Mouse (Mus musculus) stomach, embryonic 16.5 days (tissue): ENCODE measurements at regions not wholly inside any gene's neighbourhood (a gene's known extent, or its start where the extent isn't known, plus 50 kb on each side); places are given as distances from the start of the nearest gene placed in this dataset.
A peak's percentile ranks its signal among the peaks of the same experiment; 100 is the strongest.

ENCODE experiments used
- ATAC-seq: fragments of 200-750 bp; cut with Nextera tagmentation; 2 replicates; pipeline ENCODE4 v1.8.0; 2017; ENCODE audit warnings: moderate number of reproducible peaks, moderate TSS enrichment; ENCODE audit not compliant: insufficient read depth, low FRiP score
- H3K27ac ChIP-seq: fragments of 300-500 bp; sonication (generic); 2 replicates; pipeline ENCODE4 v1.5.1; 2014; ENCODE audit warnings: low read length
- H3K27me3 ChIP-seq: fragments of 300-500 bp; sonication (generic); 2 replicates; pipeline ENCODE4 v1.6.1; 2014; ENCODE audit warnings: low read length, control low read depth, mixed read lengths; ENCODE audit not compliant: control insufficient read depth, insufficient read depth
- H3K36me3 ChIP-seq: fragments of 300-500 bp; sonication (generic); 2 replicates; pipeline ENCODE4 v1.6.1; 2014; ENCODE audit warnings: low read length; ENCODE audit not compliant: control insufficient read depth, insufficient read depth
- H3K4me1 ChIP-seq: fragments of 300-500 bp; sonication (generic); 2 replicates; pipeline ENCODE4 v1.6.1; 2014; ENCODE audit warnings: low read length, control low read depth, mixed read lengths; ENCODE audit not compliant: control insufficient read depth, insufficient read depth
- H3K4me2 ChIP-seq: fragments of 300-500 bp; sonication (generic); 2 replicates; pipeline ENCODE4 v1.6.1; 2014; ENCODE audit warnings: low read depth, low read length, mixed read lengths
- H3K4me3 ChIP-seq: fragments of 300-500 bp; sonication (generic); replicated peaks from 2 replicates; pipeline ENCODE4 v1.5.1; 2014; ENCODE audit warnings: mild to moderate bottlenecking, low read length
- H3K9ac ChIP-seq: fragments of 300-500 bp; sonication (generic); 2 replicates; pipeline ENCODE4 v1.6.1; 2014; ENCODE audit warnings: low read length
- H3K9me3 ChIP-seq: fragments of 300-500 bp; sonication (generic); replicated peaks from 2 replicates; pipeline ENCODE4 v1.6.1; 2016; ENCODE audit warnings: low read length, control low read depth; ENCODE audit not compliant: control insufficient read depth
- WGBS: fragments of 180-500 bp; shearing (Covaris S2); extraction: QIAGEN DNeasy Blood & Tissue Kit; methylation state at CpG from one replicate; pipeline ENCODE4 v1.1.7; 2014; 5-methylcytosine and 5-hydroxymethylcytosine counted together

DNA sequence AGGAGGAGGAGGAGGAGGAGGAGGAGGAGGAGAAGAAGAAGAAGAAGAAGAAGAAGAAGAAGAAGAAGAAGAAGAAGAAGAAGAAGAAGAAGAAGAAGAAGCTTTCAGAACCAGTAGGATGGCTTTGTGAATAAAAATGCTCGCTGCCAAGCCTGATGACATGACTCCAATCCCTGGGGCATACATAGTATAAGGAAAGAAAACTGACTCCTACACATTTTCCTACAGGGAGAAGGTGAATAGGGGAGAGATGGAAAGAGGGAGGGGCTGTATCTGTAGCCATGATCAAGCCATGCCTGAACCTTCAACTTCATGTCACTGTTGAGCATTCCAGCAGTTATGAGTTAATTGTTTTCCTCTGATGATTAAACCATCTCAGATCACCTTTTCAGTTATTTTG is 460.2 kb upstream of the Gm10131 start:
- Histone ChIP-seq H3K9me3 (no peaks in the 10 kb centered on the region), H3K27ac (no peak overlapping the region), H3K9ac (no peak overlapping the region), H3K27me3 (no peaks in the 10 kb centered on the region), H3K4me3 (no peak overlapping the region), H3K4me1 (peaks cover 6% of the 10 kb centered on the region), H3K4me2 (no peak overlapping the region), H3K36me3 (no peaks in the 10 kb centered on the region)
- ATAC-seq, result no peak
- whole genome bisulfite sequencing, result 87% methylated on average over 1 of the region's 1 CpGs

- WGBS, result 43% methylated on average over 8 of the region's 8 CpGs
Measured at GRCm38 (mm10) chr8:34562278-34562677, 450.7 kb upstream of the Gm10131 start.

GRCm38 (mm10) chr8:34549786-34550185 is 438.2 kb upstream of the Gm10131 start:
- no peak overlapping the region for H3K27ac ChIP-seq
- H3K4me3 ChIP-seq, result no peak overlapping the region
- 68% methylated on average over 5 of the region's 5 CpGs for WGBS
- no peaks in the 10 kb centered on the region for H3K27me3 ChIP-seq
- H3K36me3 ChIP-seq, result no peaks in the 10 kb centered on the region
- H3K9ac ChIP-seq, result no peak overlapping the region
- ATAC-seq, result no peak
- no peak overlapping the region for H3K4me2 ChIP-seq
- H3K4me1 ChIP-seq, result no peaks in the 10 kb centered on the region; the same call in 1 of the 2 replicates
- H3K9me3 ChIP-seq, result no peaks in the 10 kb centered on the region

More at GRCm38 (mm10) chr8:34562278-34562677, 450.7 kb upstream of the Gm10131 start:
- no peak overlapping the region for H3K9ac ChIP-seq
- H3K27me3 ChIP-seq, result no peaks in the 10 kb centered on the region
- no peaks in the 10 kb centered on the region for H3K4me1 ChIP-seq
- H3K36me3 ChIP-seq, result no peaks in the 10 kb centered on the region
- no peak overlapping the region for H3K27ac ChIP-seq
- ATAC-seq, result no peak
- no peaks in the 10 kb centered on the region for H3K9me3 ChIP-seq
- no peak overlapping the region for H3K4me3 ChIP-seq
- no peak overlapping the region for H3K4me2 ChIP-seq

DNA sequence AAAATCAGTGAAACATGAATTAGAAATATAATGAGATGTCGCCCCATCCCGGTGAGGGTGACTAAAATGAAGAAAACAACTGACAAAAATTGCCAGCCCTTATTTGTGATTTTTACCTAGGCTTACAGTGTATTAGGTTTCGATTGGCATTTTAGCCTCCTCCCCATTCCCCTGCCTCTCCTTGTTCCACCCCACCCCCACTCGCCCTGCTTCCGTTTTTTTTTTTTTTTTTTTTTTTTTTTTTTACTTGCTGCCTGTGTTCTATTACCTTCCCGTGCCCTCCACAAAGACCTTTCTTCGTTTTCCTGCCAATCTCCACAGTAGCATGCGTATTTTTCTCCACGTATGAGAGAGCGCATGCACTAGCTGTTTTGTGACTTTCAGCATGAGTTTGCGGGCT is 435.3 kb upstream of the Gm10131 start:
- Histone ChIP-seq H3K4me2 (peak overlapping the region; percentile 22; the same call in 1 of the 2 replicates), H3K9me3 (no peaks in the 10 kb centered on the region), H3K4me1 (no peaks in the 10 kb centered on the region), H3K9ac (no peak overlapping the region), H3K4me3 (peak overlapping the region; percentile 19; the same call in 1 of the 2 replicates), H3K27ac (no peak overlapping the region), H3K27me3 (no peaks in the 10 kb centered on the region), H3K36me3 (no peaks in the 10 kb centered on the region)
- ATAC-seq, result no peak
- WGBS, result 20% methylated on average over 11 of the region's 11 CpGs

GRCm38 (mm10) chr8:34542361-34543038 is 431.0 kb upstream of the Gm10131 start:
- Histone ChIP-seq H3K27ac (no peak overlapping the region), H3K4me3 (no peak overlapping the region), H3K4me2 (no peak overlapping the region), H3K9me3 (no peaks in the 10 kb centered on the region), H3K9ac (no peak overlapping the region), H3K4me1 (no peaks in the 10 kb centered on the region), H3K36me3 (no peaks in the 10 kb centered on the region), H3K27me3 (no peaks in the 10 kb centered on the region)
- ATAC-seq, result no peak
- WGBS, result 86% methylated on average over 3 of the region's 3 CpGs

DNA sequence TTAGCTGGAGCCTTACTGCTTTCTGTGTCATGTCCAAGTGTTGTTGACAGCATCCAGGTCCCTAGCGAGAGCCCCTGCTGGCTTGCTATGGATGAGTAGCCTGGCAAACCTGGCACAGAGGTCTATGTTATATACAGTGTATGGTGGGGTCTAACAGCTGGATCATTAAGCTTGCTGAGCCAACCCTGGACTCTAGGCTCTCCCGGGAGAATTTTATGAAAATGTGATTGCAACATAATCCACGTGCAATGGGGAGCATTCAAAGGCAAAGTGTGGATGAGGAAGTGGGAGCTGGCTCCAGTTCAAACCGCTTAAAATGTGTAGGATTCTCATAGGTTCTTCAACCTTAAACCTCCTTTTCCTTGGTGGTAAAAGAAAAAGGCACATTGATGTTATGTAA is 427.7 kb upstream of the Gm10131 start:
- Histone ChIP-seq H3K4me1 (no peaks in the 10 kb centered on the region), H3K36me3 (no peaks in the 10 kb centered on the region), H3K9ac (no peak overlapping the region), H3K27me3 (no peaks in the 10 kb centered on the region), H3K27ac (no peak overlapping the region), H3K4me2 (no peak overlapping the region), H3K9me3 (no peaks in the 10 kb centered on the region), H3K4me3 (no peak overlapping the region)
- ATAC-seq, result no peak
- 65% methylated on average over 4 of the region's 4 CpGs for WGBS

GRCm38 (mm10) chr8:34535434-34535833 is 423.9 kb upstream of the Gm10131 start:
- Histone ChIP-seq H3K9me3 (no peaks in the 10 kb centered on the region), H3K27me3 (no peaks in the 10 kb centered on the region), H3K4me3 (no peak overlapping the region), H3K27ac (no peak overlapping the region), H3K36me3 (no peaks in the 10 kb centered on the region), H3K9ac (no peak overlapping the region), H3K4me2 (no peak overlapping the region), H3K4me1 (no peaks in the 10 kb centered on the region)
- ATAC-seq, result no peak
- WGBS, result 64% methylated on average over 3 of the region's 3 CpGs

- Histone ChIP-seq H3K4me1 (no peaks in the 10 kb centered on the region), H3K9ac (no peak overlapping the region), H3K4me3 (no peak overlapping the region), H3K27ac (no peak overlapping the region), H3K27me3 (no peaks in the 10 kb centered on the region), H3K36me3 (no peaks in the 10 kb centered on the region), H3K4me2 (no peak overlapping the region), H3K9me3 (no peaks in the 10 kb centered on the region)
- WGBS, result 82% methylated on average over 4 of the region's 4 CpGs
- no peak for ATAC-seq
Measured at GRCm38 (mm10) chr8:34533421-34533820, 421.9 kb upstream of the Gm10131 start.

GRCm38 (mm10) chr8:34530896-34531679 is 419.6 kb upstream of the Gm10131 start:
- ATAC-seq, result no peak
- Histone ChIP-seq H3K4me3 (no peak overlapping the region), H3K27me3 (no peaks in the 10 kb centered on the region), H3K36me3 (no peaks in the 10 kb centered on the region), H3K4me2 (no peak overlapping the region), H3K9me3 (no peaks in the 10 kb centered on the region), H3K9ac (no peak overlapping the region), H3K4me1 (no peaks in the 10 kb centered on the region), H3K27ac (no peak overlapping the region)
- WGBS, result 75% methylated on average over 11 of the region's 11 CpGs
